Mouse (Mus musculus): ENCODE results near the gene Stard7.

DNA sequence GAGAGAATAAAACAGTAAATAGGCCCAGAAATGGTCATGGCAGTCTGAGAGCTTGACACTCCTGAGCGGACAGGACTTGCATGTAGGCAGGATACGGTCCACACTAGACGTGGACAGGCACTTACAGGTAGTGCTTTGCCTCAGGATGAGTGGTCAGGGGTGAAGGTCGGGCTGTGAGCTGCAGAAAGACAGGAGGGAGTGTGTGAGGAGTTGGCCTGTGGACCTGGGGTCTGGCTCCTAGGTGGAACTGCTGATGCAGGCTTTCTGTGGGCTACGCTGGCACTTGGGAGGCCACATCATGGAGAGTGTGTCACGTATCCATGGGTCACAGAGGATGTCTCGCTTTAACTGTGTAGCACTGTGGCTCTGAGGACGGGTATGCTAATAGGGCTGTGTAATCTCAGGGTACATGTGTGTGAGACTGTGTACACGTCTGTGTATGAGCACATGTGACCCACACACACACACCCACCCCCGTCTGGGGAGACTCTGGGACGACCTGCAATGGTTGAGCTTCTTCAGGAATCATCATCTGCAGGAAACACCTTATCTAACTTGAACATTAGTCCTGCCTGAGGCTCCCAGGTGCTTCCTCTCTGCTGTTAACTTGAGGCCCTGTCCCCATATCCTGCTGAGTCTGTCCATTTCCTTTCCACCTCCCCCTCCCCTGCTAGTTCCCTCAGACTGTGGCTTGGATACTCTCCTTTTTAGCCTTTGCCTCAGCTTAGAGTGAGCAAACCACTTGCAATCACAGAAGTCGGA, 58.3 kb downstream of the Stard7 start:
- no peak for TF ChIP-seq POLR2A (IDR thresholded peaks at IDR 0.05; ENCODE audit: extremely low read depth, insufficient read depth, low read length)
- TF ChIP-seq CTCF (IDR thresholded peaks at IDR 0.05; ENCODE audit: low read depth, low read length): no peak

Measured in liver, adult 2 months (tissue).